Mouse (Mus musculus) stomach, postnatal 0 days (tissue): Measurements from ENCODE around the gene Ick.

Experiments
- CTCF ChIP-seq: IDR thresholded peaks from 2 replicates; pipeline ENCODE4 v1.5.1; 2016; ENCODE audit warnings: antibody characterized with exemption, low read depth, mild to moderate bottlenecking, moderate library complexity
- EP300 ChIP-seq: optimal IDR thresholded peaks from 2 replicates; pipeline ENCODE3; 2016; ENCODE audit warnings: antibody characterized with exemption

GRCm38 (mm10) chr9:78122939-78123712 lies 14.1 kb downstream of the Ick start:
- no peak for TF ChIP-seq CTCF
- TF ChIP-seq EP300: no peak
